Mouse (Mus musculus) liver, adult 2 months (tissue): ENCODE measurements around the gene Colgalt1. TPM values are rescaled to one million over a fixed set of nuclear protein-coding genes. Genes with fewer than 3 reads are reported as not detected.

Experiments
- DNase-seq: peaks from one replicate; pipeline ENCODE4 v3.0.0-alpha.2; 2011; ENCODE audit warnings: low read depth, low spot score; ENCODE audit errors: extremely low read depth
- H3K27ac ChIP-seq: fragments of 200-500 bp; replicated peaks from 2 replicates; pipeline ENCODE4 v1.5.1; 2012; ENCODE audit warnings: low read depth, mild to moderate bottlenecking, control low read depth, inconsistent platforms, low read length; ENCODE audit not compliant: insufficient read depth
- H3K27me3 ChIP-seq: fragments of 200-500 bp; 2 replicates; pipeline ENCODE4 v1.6.1; 2012; ENCODE audit warnings: mild to moderate bottlenecking, moderate library complexity, low read length, inconsistent platforms; ENCODE audit not compliant: control insufficient read depth, insufficient read depth
- H3K36me3 ChIP-seq: fragments of 200-500 bp; 2 replicates; pipeline ENCODE4 v1.6.1; 2012; ENCODE audit warnings: low read length, inconsistent platforms; ENCODE audit not compliant: control insufficient read depth, insufficient read depth
- H3K4me1 ChIP-seq: fragments of 200-500 bp; 2 replicates; pipeline ENCODE4 v1.6.1; 2011; ENCODE audit warnings: low read length; ENCODE audit not compliant: control insufficient read depth, insufficient read depth
- H3K4me3 ChIP-seq: fragments of 200-500 bp; 2 replicates; pipeline ENCODE4 v1.5.1; 2011; ENCODE audit warnings: low read depth, mild to moderate bottlenecking, control low read depth, low read length, moderate library complexity; ENCODE audit not compliant: insufficient read depth
- H3K79me2 ChIP-seq: fragments of 200-500 bp; 2 replicates; pipeline ENCODE4 v1.6.1; 2012; ENCODE audit warnings: inconsistent platforms, mild to moderate bottlenecking, low read length, moderate library complexity; ENCODE audit not compliant: control insufficient read depth, insufficient read depth
- H3K9ac ChIP-seq: fragments of 200-500 bp; 2 replicates; pipeline ENCODE4 v1.6.1; 2012; ENCODE audit warnings: low read depth, mild to moderate bottlenecking, control low read depth, inconsistent platforms, low read length
- CTCF ChIP-seq: fragments of 200-500 bp; IDR thresholded peaks from 2 replicates; pipeline ENCODE4 v1.5.1; 2011; ENCODE audit warnings: low read depth, low read length, control low read depth
- POLR2A ChIP-seq: fragments of 200-500 bp; IDR thresholded peaks from 2 replicates; pipeline ENCODE4 v1.6.1; 2011; ENCODE audit warnings: low read length, control low read depth; ENCODE audit not compliant: insufficient read depth; ENCODE audit errors: extremely low read depth
- WGBS: fragments of 180-500 bp; shearing (Covaris S2); methylation state at CpG from one replicate; pipeline ENCODE4 v1.1.7; 2018; 5-methylcytosine and 5-hydroxymethylcytosine counted together
- polyA plus RNA-seq: library from polyadenylated mRNA; depleted of rRNA; stranded (reverse); fragments of >200 nt; gene quantifications from 2 replicates; pipeline ENCODE4 v1.2.3, GENCODE M21; 2012
- total RNA-seq: library from RNA; depleted of rRNA; stranded (reverse); fragments of >200 nt; gene quantifications from 2 replicates; pipeline ENCODE4 v1.2.3, GENCODE M21; 2014

The Colgalt1 gene
- total and polyA plus RNA-seq, 2 experiments = 43.2 to 77.3 TPM

DNA sequence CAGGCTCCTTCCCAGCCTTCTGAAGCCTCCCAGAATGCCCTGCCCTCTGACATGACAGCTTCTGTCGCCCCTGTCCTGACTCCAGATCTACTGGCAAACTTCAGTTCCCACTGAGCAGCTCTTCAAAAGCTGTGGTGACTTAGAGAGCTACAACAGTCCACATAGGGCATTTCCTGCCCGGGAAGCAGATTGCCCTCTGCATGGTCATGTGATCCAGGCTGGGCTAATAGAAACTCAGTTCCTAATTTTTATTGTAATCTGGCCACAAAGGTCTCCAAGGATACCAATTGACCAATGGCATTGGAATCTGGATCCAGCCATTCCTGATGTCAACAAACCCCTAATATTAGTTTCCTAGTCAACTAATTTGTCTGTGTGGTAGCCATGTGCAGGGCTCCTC, 21.1 kb downstream of the Colgalt1 start:
- Histone ChIP-seq H3K27ac (no peak overlapping the region), H3K27me3 (0 out of 2 replicates have a peak, but pooled peaks cover 3% of the 10 kb centered on the region), H3K4me1 (peaks cover 4% of the 10 kb centered on the region; the same call in 1 of the 2 replicates), H3K4me3 (no peak overlapping the region), H3K79me2 (no peaks in the 10 kb centered on the region), H3K9ac (no peak overlapping the region), H3K36me3 (no peaks in the 10 kb centered on the region)
- peak; percentile 8 for DNase-seq
- WGBS = 58% methylated on average over 2 of the region's 2 CpGs
- TF ChIP-seq CTCF (no peak), POLR2A (no peak)

DNA sequence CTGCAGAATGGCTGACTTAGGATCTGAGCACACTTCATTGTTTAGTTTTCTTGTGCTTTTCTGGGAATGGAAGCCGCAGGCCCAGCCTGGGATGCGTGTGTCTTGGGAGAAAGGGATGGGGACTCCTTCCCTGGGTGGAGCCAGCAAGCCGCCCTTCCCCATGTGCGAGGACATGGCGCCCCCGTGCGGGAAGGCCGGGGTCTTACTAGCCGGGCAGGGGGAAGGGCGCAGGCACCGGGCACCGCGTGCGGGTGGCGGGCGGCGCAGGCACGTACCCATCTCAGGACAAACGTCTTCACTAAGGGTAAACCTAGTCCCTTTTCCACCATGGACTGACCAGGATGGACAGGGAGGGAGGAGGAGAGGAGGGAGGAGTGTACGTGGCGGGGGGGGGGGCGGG, 22.4 kb downstream of the Colgalt1 start:
- H3K9ac ChIP-seq = no peak overlapping the region
- 0 out of 2 replicates have a peak, but pooled peaks cover 3% of the 10 kb centered on the region for H3K27me3 ChIP-seq
- no peak overlapping the region for H3K4me3 ChIP-seq
- H3K79me2 ChIP-seq = no peaks in the 10 kb centered on the region
- peak; percentile 65 for TF ChIP-seq CTCF
- TF ChIP-seq POLR2A = no peak
- WGBS = 20% methylated on average over 19 of the region's 22 CpGs
- no peak for DNase-seq
- H3K36me3 ChIP-seq = no peaks in the 10 kb centered on the region
- H3K27ac ChIP-seq = no peak overlapping the region
- H3K4me1 ChIP-seq = no peaks in the 10 kb centered on the region; the same call in 1 of the 2 replicates

DNA sequence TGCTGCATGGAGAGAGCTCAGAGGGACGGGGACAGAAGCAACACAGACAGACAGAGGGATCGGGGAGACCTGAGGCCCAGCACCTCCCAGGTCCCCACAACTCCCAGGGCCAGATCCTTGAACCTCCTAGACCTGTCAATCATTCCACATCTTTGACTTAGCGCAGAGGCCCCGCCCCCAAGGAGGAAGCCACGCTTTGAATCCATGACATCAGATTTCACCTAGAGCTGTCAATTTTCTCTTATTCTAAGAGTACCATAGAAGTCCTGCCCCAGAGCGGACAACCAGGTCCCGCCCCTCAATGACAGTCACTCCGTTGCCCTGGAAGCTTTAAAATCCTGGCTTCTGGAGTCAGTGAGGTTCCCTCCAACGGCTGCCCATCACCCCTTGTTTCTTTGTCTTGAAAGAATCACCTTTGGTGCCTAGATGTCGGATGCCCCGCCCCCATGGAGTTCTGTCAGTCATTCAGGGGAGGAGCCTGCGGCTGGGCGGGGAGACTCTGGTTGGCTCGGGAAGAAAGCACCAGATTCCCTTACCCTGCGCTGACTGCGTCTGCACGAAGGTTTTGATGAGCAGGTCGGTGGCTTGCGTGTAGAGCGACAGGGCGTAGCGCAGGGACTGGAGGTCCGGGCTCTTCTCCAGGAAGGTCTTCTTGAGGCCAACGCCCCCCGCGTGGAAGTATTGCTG, 23.3 kb downstream of the Colgalt1 start:
- Histone ChIP-seq H3K9ac (no peak overlapping the region), H3K27me3 (0 out of 2 replicates have a peak, but pooled peaks cover 3% of the 10 kb centered on the region), H3K36me3 (no peaks in the 10 kb centered on the region), H3K4me3 (no peak overlapping the region), H3K79me2 (no peaks in the 10 kb centered on the region), H3K4me1 (no peaks in the 10 kb centered on the region), H3K27ac (no peak overlapping the region)
- WGBS = 7% methylated on average over 26 of the region's 26 CpGs
- DNase-seq = peak; percentile 47
- TF ChIP-seq POLR2A = no peak
- no peak for TF ChIP-seq CTCF

DNA sequence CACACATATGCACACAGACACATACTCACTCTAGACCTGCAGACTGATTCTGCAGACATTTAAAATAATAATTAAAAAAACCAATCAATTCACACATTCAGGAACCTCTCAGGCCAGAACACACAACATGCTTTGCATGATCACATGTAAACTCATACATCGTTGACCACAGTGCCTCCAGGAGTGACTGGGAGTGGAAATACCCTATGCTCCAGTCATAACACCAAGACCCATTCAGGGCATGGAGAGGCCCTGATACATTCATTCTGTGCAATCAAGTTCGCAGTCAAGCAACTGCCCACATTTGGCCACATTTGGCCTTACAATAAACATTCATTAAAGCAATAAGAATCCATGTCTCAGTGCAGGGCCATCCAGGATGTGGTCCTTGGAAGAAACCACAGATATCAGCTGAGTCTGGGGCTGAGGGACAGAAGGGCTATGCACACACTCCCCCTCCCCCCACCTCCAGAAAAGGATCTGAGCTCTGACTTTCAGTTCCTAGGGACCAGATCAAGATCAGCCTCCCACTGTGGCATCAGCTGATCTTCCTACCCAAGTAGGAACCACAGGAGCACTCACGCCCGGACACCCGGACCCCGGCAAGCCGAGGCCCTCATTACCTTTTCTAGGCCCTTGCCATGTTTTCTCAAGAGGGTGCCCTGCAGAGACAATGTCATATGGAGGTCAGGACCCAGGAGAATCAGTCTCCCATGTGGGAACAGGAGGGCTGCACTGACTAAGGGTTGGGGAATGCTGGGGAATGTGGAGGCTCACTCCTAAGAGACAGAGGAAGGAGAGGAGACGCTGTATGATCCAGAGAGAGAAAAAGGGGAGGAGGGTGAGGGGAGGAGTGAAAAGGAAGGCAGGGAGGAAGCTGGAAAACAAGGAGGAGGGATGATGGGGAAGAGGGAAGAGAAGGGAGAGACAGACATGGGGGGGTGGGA, 26.6 kb downstream of the Colgalt1 start:
- H3K4me1 ChIP-seq = no peaks in the 10 kb centered on the region
- H3K9ac ChIP-seq = no peak overlapping the region
- H3K36me3 ChIP-seq = no peaks in the 10 kb centered on the region
- H3K79me2 ChIP-seq = no peaks in the 10 kb centered on the region
- WGBS = 69% methylated on average over 8 of the region's 8 CpGs
- TF ChIP-seq CTCF = no peak
- TF ChIP-seq POLR2A = no peak
- no peak for DNase-seq
- no peak overlapping the region for H3K27ac ChIP-seq
- H3K27me3 ChIP-seq = 0 out of 2 replicates have a peak, but pooled peaks cover 3% of the 10 kb centered on the region
- H3K4me3 ChIP-seq = no peak overlapping the region

DNA sequence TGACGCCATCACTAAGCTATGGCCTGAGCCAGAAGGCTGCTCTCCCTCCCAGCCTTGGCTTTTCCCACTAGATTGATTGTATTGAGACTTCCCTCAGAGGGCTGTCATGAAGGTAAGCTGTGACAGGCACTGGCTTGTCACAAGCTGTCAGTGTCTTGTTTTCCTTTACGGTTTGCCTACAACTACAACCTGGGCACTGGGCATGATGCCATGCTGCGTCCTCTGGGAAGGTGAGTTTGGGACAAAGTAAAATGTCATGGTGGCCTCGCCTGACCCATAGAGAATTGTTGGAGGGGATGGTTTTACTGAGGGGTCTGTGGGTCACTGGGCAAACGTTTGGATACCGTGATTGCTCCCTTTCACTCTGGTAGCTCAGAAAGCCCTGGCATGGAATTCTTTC, 27.5 kb downstream of the Colgalt1 start:
- Histone ChIP-seq H3K27me3 (0 out of 2 replicates have a peak, but pooled peaks cover 3% of the 10 kb centered on the region), H3K4me1 (no peaks in the 10 kb centered on the region), H3K4me3 (no peak overlapping the region), H3K27ac (no peak overlapping the region), H3K79me2 (no peaks in the 10 kb centered on the region), H3K36me3 (no peaks in the 10 kb centered on the region), H3K9ac (no peak overlapping the region)
- WGBS = 65% methylated on average over 6 of the region's 6 CpGs
- TF ChIP-seq POLR2A (no peak), CTCF (no peak)
- DNase-seq = no peak
